Mouse (Mus musculus) cerebellum, adult 2 months (tissue): Measurements from ENCODE around the gene Hoga1. TPM values are rescaled to one million over a fixed set of nuclear protein-coding genes. Genes with fewer than 3 reads are reported as not detected.
A peak's percentile ranks its signal among the peaks of the same experiment; 100 is the strongest.

Experiments used
- DNase-seq, 2 experiments: peaks; one replicate each; pipeline ENCODE4 v3.0.0; 2021
- H3K27ac ChIP-seq: fragments of 200-500 bp; 2 replicates; pipeline ENCODE4 v1.5.1; 2012; ENCODE audit warnings: low read length, control low read depth, inconsistent platforms; ENCODE audit not compliant: insufficient read depth
- H3K27me3 ChIP-seq: fragments of 200-500 bp; 2 replicates; pipeline ENCODE4 v1.6.1; 2012; ENCODE audit warnings: inconsistent platforms, mild to moderate bottlenecking, low read length, moderate library complexity; ENCODE audit not compliant: control insufficient read depth, insufficient read depth
- H3K4me1 ChIP-seq: fragments of 200-500 bp; 2 replicates; pipeline ENCODE4 v1.6.1; 2011; ENCODE audit warnings: low read length; ENCODE audit not compliant: control insufficient read depth, insufficient read depth
- H3K4me3 ChIP-seq: fragments of 200-500 bp; replicated peaks from 2 replicates; pipeline ENCODE3; 2011; ENCODE audit warnings: mild to moderate bottlenecking, low read depth, low read length, control low read depth; ENCODE audit not compliant: insufficient read depth
- CTCF ChIP-seq: fragments of 200-500 bp; IDR thresholded peaks from 2 replicates; pipeline ENCODE4 v1.5.1; 2011; ENCODE audit warnings: low read depth, mild to moderate bottlenecking, control low read depth, low read length, moderate library complexity, borderline replicate concordance; ENCODE audit not compliant: insufficient read depth
- POLR2A ChIP-seq: fragments of 200-500 bp; IDR thresholded peaks from 2 replicates; pipeline ENCODE4 v1.6.1; 2011; ENCODE audit warnings: low read length, control low read depth, borderline replicate concordance; ENCODE audit not compliant: insufficient read depth
- WGBS: fragments of 180-500 bp; shearing (Covaris S2); methylation state at CpG from one replicate; pipeline ENCODE4 v1.1.7; 2018; 5-methylcytosine and 5-hydroxymethylcytosine counted together
- polyA plus RNA-seq: library from polyadenylated mRNA; depleted of rRNA; stranded (reverse); fragments of >200 nt; gene quantifications from 2 replicates; pipeline ENCODE4 v1.2.3, GENCODE M21; 2012

Hoga1 gene
- polyA plus RNA-seq, 1 experiment: 2.4 TPM

- TF ChIP-seq CTCF: no peak
- TF ChIP-seq POLR2A: no peak
- no peak overlapping the region for H3K27ac ChIP-seq
- 83% methylated on average over 11 of the region's 11 CpGs for WGBS
- H3K4me3 ChIP-seq: no peak overlapping the region
- no peaks in the 10 kb centered on the region for H3K27me3 ChIP-seq
- peaks cover 3% of the 10 kb centered on the region; the same call in 1 of the 2 replicates for H3K4me1 ChIP-seq
- DNase-seq: no peak
Measured at GRCm38 (mm10) chr19:42068441-42069240, 23.2 kb downstream of the Hoga1 start.

DNA sequence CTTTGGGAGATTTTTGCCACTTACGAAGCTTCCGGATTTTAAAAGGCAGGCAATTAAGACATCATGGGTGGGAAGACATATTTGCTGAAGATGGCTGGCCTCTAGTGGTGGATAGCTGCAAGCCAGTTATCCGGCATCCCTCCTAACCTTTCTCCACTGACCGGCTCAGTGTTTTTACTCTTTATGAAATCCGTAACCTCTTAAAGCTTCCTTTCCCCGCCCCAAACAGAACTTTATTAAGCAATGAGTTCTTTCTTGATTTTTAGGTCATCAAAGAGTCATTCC lies 23.8 kb downstream of the Hoga1 start:
- DNase-seq: peak; percentile 38 to 45
- H3K4me1 ChIP-seq: peaks cover 3% of the 10 kb centered on the region; the same call in 1 of the 2 replicates
- 19% methylated on average over 6 of the region's 6 CpGs for WGBS
- no peak overlapping the region for H3K4me3 ChIP-seq
- no peaks in the 10 kb centered on the region for H3K27me3 ChIP-seq
- no peak for TF ChIP-seq POLR2A
- TF ChIP-seq CTCF: peak; percentile 70; the same call in 1 of the 2 replicates
- H3K27ac ChIP-seq: no peak overlapping the region

- H3K4me3 ChIP-seq: no peak overlapping the region
- TF ChIP-seq POLR2A (no peak), CTCF (no peak; the same call in 1 of the 2 replicates)
- no peak for DNase-seq
- WGBS: 76% methylated on average over 7 of the region's 7 CpGs
- H3K4me1 ChIP-seq: peaks cover 3% of the 10 kb centered on the region; the same call in 1 of the 2 replicates
- H3K27ac ChIP-seq: no peak overlapping the region
- H3K27me3 ChIP-seq: no peaks in the 10 kb centered on the region
Measured at GRCm38 (mm10) chr19:42071221-42071620, 25.8 kb downstream of the Hoga1 start.

- WGBS: 85% methylated on average over 15 of the region's 15 CpGs
- Histone ChIP-seq H3K4me1 (peaks cover 3% of the 10 kb centered on the region; the same call in 1 of the 2 replicates), H3K27me3 (no peaks in the 10 kb centered on the region), H3K27ac (no peak overlapping the region), H3K4me3 (no peak overlapping the region)
- TF ChIP-seq CTCF: no peak
- no peak for TF ChIP-seq POLR2A
- no peak for DNase-seq
Measured at GRCm38 (mm10) chr19:42071886-42072608, 26.6 kb downstream of the Hoga1 start.

DNA sequence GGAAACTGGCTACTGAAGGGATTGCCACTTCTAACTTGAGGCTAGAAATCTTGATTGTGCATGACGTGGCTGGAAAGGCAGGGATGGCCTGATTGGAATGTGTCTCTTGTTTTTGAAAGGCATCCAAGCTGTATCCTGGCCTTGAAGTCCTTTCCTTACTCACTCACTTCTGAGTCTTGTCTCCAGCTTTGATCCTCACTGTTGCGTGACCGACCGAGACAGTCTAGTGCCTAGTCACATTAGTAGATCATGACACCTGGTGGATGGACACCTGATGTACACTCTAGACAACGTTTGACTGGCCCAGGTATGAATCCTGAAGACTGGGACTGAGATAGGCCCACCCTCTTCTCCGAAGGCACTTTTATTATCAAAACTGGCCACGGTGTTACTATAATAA lies 27.4 kb downstream of the Hoga1 start:
- no peak overlapping the region for H3K4me3 ChIP-seq
- H3K27ac ChIP-seq: no peak overlapping the region
- TF ChIP-seq POLR2A (no peak), CTCF (peak; percentile 28; the same call in 1 of the 2 replicates)
- DNase-seq: no peak
- 72% methylated on average over 7 of the region's 7 CpGs for WGBS
- H3K27me3 ChIP-seq: no peaks in the 10 kb centered on the region
- H3K4me1 ChIP-seq: peaks cover 3% of the 10 kb centered on the region; the same call in 1 of the 2 replicates

GRCm38 (mm10) chr19:42075051-42075450 lies 29.6 kb downstream of the Hoga1 start:
- no peak for TF ChIP-seq POLR2A
- no peak for TF ChIP-seq CTCF
- WGBS: 67% methylated on average over 2 of the region's 2 CpGs
- no peak for DNase-seq
- H3K4me3 ChIP-seq: no peak overlapping the region
- H3K27me3 ChIP-seq: no peaks in the 10 kb centered on the region
- no peaks in the 10 kb centered on the region for H3K4me1 ChIP-seq
- no peak overlapping the region for H3K27ac ChIP-seq

DNA sequence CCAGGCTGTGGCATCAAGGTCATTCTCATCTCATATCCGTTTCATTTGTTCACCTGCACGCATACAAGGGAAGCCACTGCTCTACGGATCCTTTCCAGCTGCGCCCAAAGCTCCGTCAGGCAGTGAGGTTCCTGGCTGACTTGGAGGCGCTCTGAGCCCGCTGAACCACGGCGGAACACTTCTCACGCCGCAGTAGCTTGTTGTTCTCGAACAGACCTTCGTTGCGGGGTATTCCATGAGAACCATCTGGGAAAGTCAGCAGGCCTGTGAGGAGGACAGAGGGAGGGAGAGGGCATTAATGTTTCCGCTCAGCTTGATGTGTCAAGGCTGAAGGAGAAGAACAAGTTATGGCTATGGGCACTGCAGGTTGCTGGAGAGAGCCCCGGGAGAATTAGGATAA lies 30.6 kb downstream of the Hoga1 start:
- DNase-seq: no peak

DNA sequence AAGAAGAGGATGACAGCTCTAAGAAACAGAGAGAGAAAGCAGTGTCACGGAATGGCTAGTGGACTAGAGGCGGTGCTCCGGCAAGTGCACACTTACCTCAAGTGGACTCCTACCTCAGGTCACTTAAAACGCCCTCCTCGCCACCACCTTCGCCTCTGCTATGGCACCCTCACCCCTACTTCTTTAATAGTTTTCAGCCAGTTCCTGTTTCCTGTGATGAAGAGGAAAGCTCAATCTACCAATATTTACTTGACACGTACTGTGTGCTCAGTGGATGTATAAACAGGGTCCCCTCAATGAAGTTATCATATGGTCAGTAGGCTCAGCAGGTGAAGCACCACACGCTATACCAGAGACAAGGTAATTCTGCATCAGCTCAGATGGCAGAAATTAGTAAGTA lies 33.2 kb downstream of the Hoga1 start:
- H3K27ac ChIP-seq: no peak overlapping the region
- no peak for DNase-seq
- H3K4me1 ChIP-seq: no peaks in the 10 kb centered on the region
- WGBS: 92% methylated on average over 8 of the region's 8 CpGs
- no peaks in the 10 kb centered on the region for H3K27me3 ChIP-seq
- TF ChIP-seq POLR2A (no peak), CTCF (no peak)
- no peak overlapping the region for H3K4me3 ChIP-seq

More for the DNA sequence above, 30.6 kb downstream of the Hoga1 start:
- Histone ChIP-seq H3K27ac (no peak overlapping the region), H3K4me1 (no peaks in the 10 kb centered on the region), H3K4me3 (no peak overlapping the region), H3K27me3 (no peaks in the 10 kb centered on the region)
- TF ChIP-seq CTCF: no peak
- no peak for TF ChIP-seq POLR2A
- 73% methylated on average over 16 of the region's 16 CpGs for WGBS
